Mouse (Mus musculus) G1E (cell line): ENCODE data around the gene Polr2f. TPM values are rescaled to one million over a fixed set of nuclear protein-coding genes. Genes with fewer than 3 reads are reported as not detected.

Experiments
- ATAC-seq: 2 replicates; pipeline ENCODE4 v1.8.0; 2016; ENCODE audit warnings: mild to moderate bottlenecking; ENCODE audit not compliant: insufficient number of reproducible peaks, poor library complexity, low FRiP score, severe bottlenecking; ENCODE audit errors: extremely low read depth
- DNase-seq: peaks from one replicate; pipeline ENCODE4 v3.0.0; 2012; ENCODE audit warnings: low spot score
- H3K27me3 ChIP-seq: 2 replicates; pipeline ENCODE4 v1.6.1; 2012; ENCODE audit warnings: mild to moderate bottlenecking, low read length, inconsistent platforms; ENCODE audit not compliant: insufficient read depth
- H3K36me3 ChIP-seq: replicated peaks from 2 replicates; pipeline ENCODE3; 2012; ENCODE audit warnings: mild to moderate bottlenecking, inconsistent platforms
- H3K4me1 ChIP-seq: 2 replicates; pipeline ENCODE4 v1.6.1; 2012; ENCODE audit warnings: low read depth, low read length, inconsistent platforms, mixed read lengths; ENCODE audit not compliant: insufficient read depth
- H3K4me3 ChIP-seq: 2 replicates; pipeline ENCODE4 v1.5.1; 2012; ENCODE audit warnings: low read depth, mild to moderate bottlenecking, inconsistent platforms, low read length, moderate library complexity, mixed read lengths
- H3K9me3 ChIP-seq: replicated peaks from 2 replicates; pipeline ENCODE4 v1.6.1; 2012; ENCODE audit warnings: inconsistent platforms
- CTCF ChIP-seq: IDR thresholded peaks from 2 replicates; pipeline ENCODE4 v1.5.1; 2012; ENCODE audit warnings: low read depth, low read length, inconsistent platforms, mixed read lengths
- GATA1 ChIP-seq: IDR thresholded peaks from 2 replicates; pipeline ENCODE4 v1.6.1; 2012; ENCODE audit warnings: borderline replicate concordance, low read length, inconsistent platforms, mixed read lengths
- GATA2 ChIP-seq: IDR thresholded peaks from 2 replicates; pipeline ENCODE4 v1.6.1; 2012; ENCODE audit warnings: low read depth, low read length, inconsistent platforms, borderline replicate concordance
- POLR2AphosphoS5 ChIP-seq: IDR thresholded peaks from 2 replicates; pipeline ENCODE4 v1.6.1; 2012; ENCODE audit warnings: low read depth, low read length, inconsistent platforms; ENCODE audit not compliant: insufficient replicate concordance
- TAL1 ChIP-seq: conservative IDR thresholded peaks from 2 replicates; pipeline ENCODE4 v1.6.1; 2012; ENCODE audit warnings: low read depth, low read length, inconsistent platforms, mixed read lengths
- polyA plus RNA-seq: library from polyadenylated mRNA; stranded (reverse); fragments of >175 nt; gene quantifications from 2 replicates; pipeline ENCODE4 v1.2.3, GENCODE M21; 2012
- total RNA-seq, 2 experiments: library from RNA; stranded (forward) in 1 of 2; stranded (reverse) in 1 of 2; fragments of 200-1000 nt in 1 of 2; fragments of >200 nt in 1 of 2; fragmentation: Nextera tagmentation in 1 of 2; gene quantifications; 2 replicates each; pipeline ENCODE4 v1.2.3; 2014 to 2017

Polr2f gene
- total and polyA plus RNA-seq, 3 experiments, result 97.0 to 266 (median 143) TPM

DNA sequence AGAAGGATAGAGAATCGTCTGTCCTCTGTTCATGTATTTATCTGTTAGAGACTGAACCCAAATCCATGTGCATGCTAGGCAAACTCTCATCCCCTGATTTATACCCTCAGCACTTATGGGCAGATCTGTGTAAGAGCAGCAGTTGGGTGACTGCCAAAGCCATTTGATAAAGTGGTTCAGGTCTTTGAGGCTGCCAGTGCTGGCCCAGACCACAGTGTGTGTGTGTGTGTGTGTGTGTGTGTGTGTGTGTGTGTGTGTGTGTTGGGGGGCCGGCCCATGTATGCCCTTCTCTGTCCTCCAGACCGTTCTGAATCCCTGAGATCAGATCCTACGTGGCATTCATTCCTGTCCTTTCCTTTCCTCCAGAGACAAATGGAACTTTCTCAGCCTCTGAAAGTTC, 29.0 kb upstream of the Polr2f start:
- H3K4me1 ChIP-seq, result peaks cover 27% of the 10 kb centered on the region
- no peak for DNase-seq
- H3K36me3 ChIP-seq, result peaks cover 40% of the 10 kb centered on the region

DNA sequence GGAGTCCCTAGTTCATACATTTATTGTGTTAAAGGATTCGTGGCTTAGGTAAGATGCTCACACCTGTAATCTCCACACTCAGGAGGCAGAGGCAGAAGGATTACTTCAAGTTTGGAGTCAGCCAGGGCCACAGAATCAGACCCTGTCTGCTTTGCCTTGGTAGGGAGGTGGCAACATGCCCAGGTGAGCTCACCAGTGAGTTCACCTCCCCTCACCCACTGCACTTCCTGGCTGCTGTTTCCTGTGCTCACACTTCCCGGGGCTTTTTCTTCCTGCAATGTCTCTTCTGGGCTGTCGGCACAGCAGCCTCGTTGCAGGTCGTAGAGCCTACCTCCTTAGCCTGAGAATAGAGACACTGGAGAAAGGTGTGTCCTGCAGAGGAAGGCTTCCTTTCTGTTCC, 25.5 kb upstream of the Polr2f start:
- Histone ChIP-seq H3K36me3 (peaks cover 71% of the 10 kb centered on the region), H3K4me3 (no peak overlapping the region), H3K9me3 (no peaks in the 10 kb centered on the region), H3K4me1 (peaks cover 5% of the 10 kb centered on the region), H3K27me3 (0 out of 2 replicates have a peak, but pooled peaks cover 5% of the 10 kb centered on the region)
- no peak for ATAC-seq
- no peak for DNase-seq
- no peak for TF ChIP-seq TAL1
- no peak for TF ChIP-seq GATA1
- TF ChIP-seq GATA2, result no peak
- no peak for TF ChIP-seq CTCF
- no peak for TF ChIP-seq POLR2AphosphoS5

More for the DNA sequence above, 29.0 kb upstream of the Polr2f start:
- Histone ChIP-seq H3K27me3 (peaks cover 28% of the 10 kb centered on the region), H3K4me3 (no peak overlapping the region), H3K9me3 (no peaks in the 10 kb centered on the region)
- no peak for TF ChIP-seq GATA2
- no peak for TF ChIP-seq GATA1
- no peak for TF ChIP-seq TAL1
- no peak for ATAC-seq

DNA sequence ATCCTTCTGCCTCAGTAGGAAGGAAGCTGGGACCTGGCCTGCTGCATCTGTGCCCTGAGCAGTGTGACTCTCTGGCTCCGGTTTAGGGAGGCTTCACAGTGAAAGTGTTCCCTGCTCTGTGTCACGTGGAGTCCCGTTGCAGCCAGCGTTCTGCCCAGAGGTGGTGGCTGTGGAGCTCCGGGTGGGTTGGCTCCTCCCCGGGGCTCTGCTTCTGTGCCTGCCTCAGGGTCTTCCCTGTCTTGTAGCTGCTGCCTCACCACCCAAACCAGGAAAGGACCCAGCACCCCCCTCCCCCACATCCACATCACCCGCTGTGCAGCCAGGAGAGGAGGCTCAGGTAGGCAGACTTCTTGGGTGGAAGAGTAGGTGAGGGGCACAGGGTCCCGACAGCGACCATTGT, 21.3 kb upstream of the Polr2f start:
- Histone ChIP-seq H3K4me3 (no peak overlapping the region), H3K9me3 (no peaks in the 10 kb centered on the region), H3K27me3 (no peaks in the 10 kb centered on the region), H3K36me3 (peaks cover 86% of the 10 kb centered on the region), H3K4me1 (no peaks in the 10 kb centered on the region)
- ATAC-seq, result no peak
- DNase-seq, result no peak
- TF ChIP-seq GATA2 (no peak), TAL1 (no peak), CTCF (no peak), POLR2AphosphoS5 (no peak)

DNA sequence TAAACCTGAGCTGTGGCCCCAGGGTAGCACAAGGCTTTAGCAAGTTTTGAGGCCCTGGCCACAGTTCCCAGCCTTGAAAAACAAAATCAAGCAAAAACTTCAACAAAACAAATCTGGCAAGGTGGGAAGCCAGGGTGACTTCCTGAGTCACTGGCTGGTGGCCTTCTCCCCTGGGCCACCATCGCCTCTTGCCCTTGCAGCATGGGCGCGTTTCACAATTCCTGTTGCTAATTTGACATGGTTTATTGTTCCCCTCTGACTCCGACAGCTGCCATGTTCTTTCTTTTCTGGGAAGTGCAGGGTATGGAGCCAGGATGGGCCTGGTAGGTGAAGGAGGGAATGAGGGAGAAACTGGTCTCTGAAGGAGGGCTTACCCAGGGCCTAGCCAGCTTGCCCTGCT, 18.7 kb upstream of the Polr2f start:
- peaks cover 90% of the 10 kb centered on the region for H3K36me3 ChIP-seq

DNA sequence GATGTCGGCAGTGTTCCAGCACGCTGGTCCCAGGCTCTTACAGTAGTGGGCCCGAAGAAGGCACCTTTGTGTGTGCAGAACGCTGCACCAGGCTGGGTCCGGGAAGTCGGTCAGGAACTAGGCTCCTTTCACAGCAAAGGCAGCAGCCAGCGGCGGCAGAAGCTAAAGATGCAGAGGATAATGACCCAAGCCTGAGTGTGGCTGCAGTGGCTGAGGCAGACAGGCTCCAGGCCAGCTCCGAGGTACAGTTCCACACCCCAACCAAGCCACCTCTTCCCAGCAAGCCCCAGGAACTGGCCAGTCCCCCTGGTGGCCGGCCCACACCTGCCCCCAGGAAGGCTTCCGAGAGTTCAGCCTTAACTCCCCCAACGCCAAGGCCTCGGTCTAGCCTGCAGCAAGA, 18.3 kb upstream of the Polr2f start:
- Histone ChIP-seq H3K4me1 (0 out of 2 replicates have a peak, but pooled peaks cover 2% of the 10 kb centered on the region), H3K36me3 (peaks cover 90% of the 10 kb centered on the region), H3K27me3 (no peaks in the 10 kb centered on the region), H3K4me3 (no peak overlapping the region), H3K9me3 (no peaks in the 10 kb centered on the region)
- DNase-seq (no peak), ATAC-seq (no peak)
- TF ChIP-seq GATA2 (no peak), GATA1 (no peak), POLR2AphosphoS5 (no peak), TAL1 (no peak), CTCF (no peak)

More for the DNA sequence above, 18.7 kb upstream of the Polr2f start:
- H3K9me3 ChIP-seq, result no peaks in the 10 kb centered on the region
- H3K4me1 ChIP-seq, result no peaks in the 10 kb centered on the region
- DNase-seq (no peak), ATAC-seq (no peak)
- no peak for TF ChIP-seq TAL1
- TF ChIP-seq CTCF, result no peak
- TF ChIP-seq GATA1, result no peak
- no peak for TF ChIP-seq GATA2
- no peak for TF ChIP-seq POLR2AphosphoS5
- no peaks in the 10 kb centered on the region for H3K27me3 ChIP-seq
- H3K4me3 ChIP-seq, result no peak overlapping the region

DNA sequence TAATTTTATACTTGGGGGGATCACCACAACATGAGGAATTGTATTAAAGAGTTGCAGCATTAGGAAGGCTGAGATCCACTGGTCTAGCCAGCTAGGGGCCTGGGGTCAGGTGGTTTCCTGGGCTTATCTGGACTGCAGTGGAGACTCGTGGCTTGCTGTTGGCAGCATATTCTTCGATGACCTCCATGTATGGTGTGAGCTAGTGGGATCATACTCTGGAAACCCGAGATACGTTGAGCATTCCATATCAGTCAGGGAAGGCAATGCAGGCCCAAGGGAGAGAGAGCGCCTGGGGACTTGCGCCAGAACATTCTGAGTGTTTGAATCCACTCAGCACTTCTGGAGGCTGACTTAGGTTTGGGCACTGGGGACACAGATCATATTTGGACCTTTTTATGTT, 17.1 kb upstream of the Polr2f start:
- TF ChIP-seq POLR2AphosphoS5 (no peak), GATA2 (no peak), CTCF (no peak), TAL1 (no peak)
- no peaks in the 10 kb centered on the region for H3K27me3 ChIP-seq
- ATAC-seq (no peak), DNase-seq (no peak)
- peaks cover 90% of the 10 kb centered on the region for H3K36me3 ChIP-seq
- H3K9me3 ChIP-seq, result peaks cover 5% of the 10 kb centered on the region
- H3K4me1 ChIP-seq, result 0 out of 2 replicates have a peak, but pooled peaks cover 2% of the 10 kb centered on the region
- H3K4me3 ChIP-seq, result no peak overlapping the region

DNA sequence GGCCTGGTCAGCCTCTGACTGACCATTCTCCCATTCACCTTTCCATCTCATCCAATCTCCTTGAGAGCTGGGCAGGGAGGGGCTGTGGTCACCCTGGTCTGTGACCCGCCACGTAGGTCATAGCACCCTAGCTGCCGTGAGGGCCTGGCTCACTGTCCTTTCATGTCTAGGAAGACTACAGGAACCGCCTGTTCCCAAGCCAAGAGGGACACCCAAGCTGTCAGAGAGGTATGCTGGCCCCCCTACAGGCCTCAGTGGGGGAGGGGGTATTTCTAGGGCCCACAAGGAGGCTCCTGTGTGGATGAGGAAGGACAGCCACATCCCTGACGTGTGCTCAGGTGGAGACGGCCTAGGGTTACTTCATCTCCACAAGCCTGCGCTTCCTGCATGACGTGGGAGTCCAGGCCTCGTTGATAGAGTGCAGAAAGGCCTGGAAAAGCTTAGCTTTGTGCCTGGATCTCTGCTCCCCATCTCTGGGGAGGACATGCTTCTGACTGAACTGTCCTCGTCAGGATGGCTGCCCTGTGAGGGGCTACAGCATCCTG, 16.4 kb upstream of the Polr2f start:
- DNase-seq (no peak), ATAC-seq (no peak)
- H3K36me3 ChIP-seq, result peaks cover 88% of the 10 kb centered on the region
- no peak for TF ChIP-seq CTCF
- no peak for TF ChIP-seq GATA2
- TF ChIP-seq TAL1, result no peak
- TF ChIP-seq GATA1, result no peak
- 0 out of 2 replicates have a peak, but pooled peaks cover 2% of the 10 kb centered on the region for H3K4me1 ChIP-seq
- no peak overlapping the region for H3K4me3 ChIP-seq
- H3K27me3 ChIP-seq, result no peaks in the 10 kb centered on the region
- peaks cover 5% of the 10 kb centered on the region for H3K9me3 ChIP-seq
